Mouse (Mus musculus) adrenal gland, adult 18-20 months (tissue): ENCODE data around the gene Tbc1d22b. TPM values are rescaled to one million over a fixed set of nuclear protein-coding genes. Genes with fewer than 3 reads are reported as not detected.

Experiments used
- DNase-seq, 2 experiments: peaks; one replicate each; pipeline ENCODE4 v3.0.0; 2021 to 2022; ENCODE audit warnings: low spot score in 2 of 2
- microRNA-seq, 2 experiments: library from miRNA; unstranded; fragments of <30 nt; microRNA quantifications; one replicate each; pipeline ENCODE4 v1.2.0; 2021; ENCODE audit warnings: borderline number of aligned reads in 2 of 2
- total RNA-seq, 2 experiments: library from RNA; stranded (reverse); gene quantifications; 1 replicate in 1 of 2; 2 replicates in 1 of 2; pipeline ENCODE4 v1.2.3; 2021

Gene Tbc1d22b
- total RNA-seq, 2 experiments from 2014 or later = 25.4 to 30.2 TPM

DNA sequence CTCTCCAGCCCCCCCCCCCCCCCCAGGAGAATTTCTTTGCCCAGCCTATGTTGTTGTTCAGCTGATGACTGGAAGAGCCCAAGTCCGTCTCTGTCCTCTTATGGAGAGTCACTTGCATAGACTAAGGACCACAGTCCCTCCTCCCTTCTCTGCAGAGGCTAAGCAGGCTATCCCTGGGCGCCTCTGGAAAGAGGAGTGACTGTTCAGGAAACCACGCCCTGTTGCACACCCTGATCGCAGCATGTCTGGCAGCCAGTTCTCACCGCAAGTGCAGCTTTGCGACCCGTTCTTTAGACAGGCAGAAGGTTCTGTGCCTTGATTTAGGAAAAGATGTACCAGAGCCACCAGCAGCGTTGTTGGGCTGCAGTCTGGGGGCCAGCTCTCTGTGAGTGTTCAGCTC is 88.3 kb downstream of the Tbc1d22b start:
- DNase-seq = no peak

DNA sequence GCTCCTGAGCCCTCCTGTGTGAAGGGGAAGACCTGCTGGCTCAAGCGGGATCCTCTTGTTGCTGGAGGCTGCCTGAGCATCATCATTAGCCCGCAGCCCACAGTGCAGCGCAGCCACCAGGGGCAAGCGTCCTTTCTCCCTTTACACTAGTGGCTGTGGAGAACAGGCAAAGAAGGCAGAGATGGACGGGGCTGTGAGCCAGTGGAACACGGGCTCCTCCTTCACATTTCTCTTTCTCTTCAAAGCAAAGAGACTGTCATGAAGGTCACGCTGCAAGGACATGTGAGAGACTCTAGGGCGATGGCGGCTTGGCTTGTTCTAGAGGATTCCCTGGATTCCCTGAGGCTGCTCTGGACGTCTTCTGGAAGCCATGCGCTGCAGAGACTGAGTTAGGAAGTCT is 91.4 kb downstream of the Tbc1d22b start:
- peak in 1 of 2 experiments; percentile 42 for DNase-seq

DNA sequence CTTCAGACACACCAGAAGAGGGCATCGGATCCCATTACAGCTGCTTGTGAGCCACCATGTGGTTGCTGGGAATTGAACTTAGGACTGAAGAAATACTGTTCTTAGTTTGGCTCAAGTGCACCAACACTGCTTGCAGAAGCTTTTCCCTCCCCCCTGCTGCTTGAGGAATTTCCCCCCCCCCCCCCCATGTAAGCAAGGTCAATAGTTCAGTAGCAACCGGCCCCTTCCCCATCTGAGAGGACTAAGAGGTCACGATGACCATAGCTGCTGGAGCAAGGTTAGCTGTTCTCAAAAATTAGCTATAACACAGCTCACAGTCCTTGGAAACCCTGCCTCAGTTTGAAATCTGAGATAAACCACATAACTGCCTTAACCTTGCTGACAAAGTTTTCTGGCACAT is 92.6 kb downstream of the Tbc1d22b start:
- DNase-seq = no peak

Small RNAs within 50 kb of the gene (microRNA-seq; reads per million reads assigned to microRNA genes)
- gene Mir7667 = 0 reads per million in 2 experiments

Other genes starting within 250 kb of the Tbc1d22b start
- 10 to 100 TPM; 16.8 to 52.3 TPM for gene Pi16, start 232.1 kb upstream of the Tbc1d22b start, total RNA-seq
- gene Mtch1, start 201.9 kb upstream of the Tbc1d22b start, total RNA-seq = 100 to 1,000 TPM; 252 to 293 TPM
- gene Fgd2, start 188.9 kb upstream of the Tbc1d22b start, total RNA-seq = 1 to 10 TPM; 3.7 to 9.5 TPM
- gene Pim1, start 59.0 kb upstream of the Tbc1d22b start, total RNA-seq = 100 to 1,000 TPM; 132 to 171 TPM
- gene Gm17657, start 147 bp upstream of the Tbc1d22b start, total RNA-seq = not detected
- not detected for gene Tmem217, start 2.6 kb downstream of the Tbc1d22b start, total RNA-seq
- gene Rnf8, start 65.0 kb downstream of the Tbc1d22b start, total RNA-seq = 10 to 100 TPM; 35.1 to 68.3 TPM
- 1 to 10 TPM; 2.3 to 3.0 TPM for gene Gm28043, start 65.1 kb downstream of the Tbc1d22b start, total RNA-seq
- gene Cmtr1, start 110.8 kb downstream of the Tbc1d22b start, total RNA-seq = 100 to 1,000 TPM in 1 of 2 experiments, 10 to 100 TPM in 1; 76.8 to 116 TPM
- gene Ccdc167, start 167.3 kb downstream of the Tbc1d22b start, total RNA-seq = 10 to 100 TPM in 1 of 2 experiments, 1 to 10 TPM in 1; 6.8 to 13.3 TPM